In the genomic region with DNA sequence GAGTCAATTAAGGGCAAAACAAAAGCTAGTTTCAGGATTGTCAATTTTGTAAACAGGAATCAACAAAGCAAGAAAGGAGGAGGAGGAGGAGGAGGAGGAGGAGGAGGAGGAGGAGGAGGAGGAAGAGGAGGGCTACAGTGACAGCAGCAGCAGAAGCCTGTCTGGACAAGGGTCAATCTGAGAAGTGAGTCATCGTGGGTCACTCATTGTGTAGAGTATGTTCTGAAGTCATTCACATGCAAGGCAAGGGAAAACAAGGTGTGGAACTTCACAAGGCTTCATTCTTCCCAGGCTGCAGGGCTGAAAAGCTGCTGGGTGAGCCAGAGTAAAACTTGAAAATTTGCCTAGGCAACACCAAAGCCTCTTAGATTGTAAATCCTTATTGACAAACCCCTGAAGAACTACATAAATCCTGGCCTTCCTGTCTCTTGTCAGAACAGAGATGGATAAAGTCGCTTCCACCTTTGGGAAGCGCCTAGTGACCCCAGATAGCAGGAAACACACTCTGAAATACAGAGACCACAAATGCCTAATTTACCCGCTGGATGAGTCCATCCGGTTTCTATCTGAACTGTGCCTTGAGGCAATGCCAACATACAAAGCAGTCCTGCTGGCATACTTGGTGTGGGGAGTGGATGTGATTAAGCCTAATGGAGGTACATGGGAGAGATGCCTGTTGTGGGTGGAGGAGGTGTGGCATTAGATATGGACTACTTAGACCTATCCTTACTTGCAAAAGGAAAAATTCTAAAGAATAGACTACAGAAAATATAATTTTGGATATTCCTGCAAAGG, we compare ENCODE assay signal across 13 mouse cellular contexts.
DNase-seq lines count a peak whose midpoint lies in the region; ATAC-seq and TF ChIP-seq lines count a peak whose summit lies in the region.
"Had no signal": no experiment of that assay in that cellular context is flagged by ENCODE, and none has a peak within 500 bp of the region (broad histone marks: within the 10 kb centered on the region; RNA-seq: fewer than 3 reads in every experiment).

No protein-coding gene starts in this region.

- WGBS in kidney, adult 2 months, result 69% methylated on average over 5 of the region's 5 CpGs
- 59% methylated on average over 5 of the region's 5 CpGs for WGBS in kidney, embryonic 15.5 days
- 55% methylated on average over 5 of the region's 5 CpGs for WGBS in liver, postnatal 0 days (ENCODE audit: insufficient replicate concordance)
- WGBS in heart, adult 2 months, result 54% methylated on average over 5 of the region's 5 CpGs

- no peaks in the 10 kb centered on the region for H3K79me2 ChIP-seq in heart, adult 2 months (replicated peaks; ENCODE audit: control insufficient read depth, insufficient read depth, low read length)

- TF ChIP-seq EP300 in liver, postnatal 0 days (IDR thresholded peaks at IDR 0.05; ENCODE audit: low read depth), result no peak
- TF ChIP-seq EP300 in heart, adult 2 months (IDR thresholded peaks at IDR 0.05; ENCODE audit: insufficient read depth, low read depth, low read length), result no peak

- no peak for ATAC-seq in kidney, embryonic 15.5 days (replicated peaks; ENCODE audit: low FRiP score)
- ATAC-seq in liver, postnatal 0 days, result no peak

- H3K36me3 ChIP-seq in kidney, adult 2 months (ENCODE audit: control insufficient read depth, insufficient read depth, low read length), result no peaks in the 10 kb centered on the region
- no peaks in the 10 kb centered on the region for H3K36me3 ChIP-seq in kidney, embryonic 15.5 days
- H3K36me3 ChIP-seq in liver, postnatal 0 days (replicated peaks; ENCODE audit: insufficient read depth, low read length), result no peaks in the 10 kb centered on the region
- H3K36me3 ChIP-seq in heart, adult 2 months (ENCODE audit: control insufficient read depth, insufficient read depth, low read length), result no peaks in the 10 kb centered on the region
- H3K36me3 ChIP-seq: heart, embryonic 13.5 days; hindbrain, embryonic 12.5 days had no signal

- H3K4me1 ChIP-seq in kidney, adult 2 months (ENCODE audit: control insufficient read depth, insufficient read depth, low read length), result no peaks in the 10 kb centered on the region
- H3K4me1 ChIP-seq in kidney, embryonic 15.5 days, result no peaks in the 10 kb centered on the region; the same call in 1 of the 2 replicates
- H3K4me1 ChIP-seq in liver, postnatal 0 days (ENCODE audit: insufficient read depth), result no peaks in the 10 kb centered on the region
- H3K4me1 ChIP-seq in heart, adult 2 months (ENCODE audit: control insufficient read depth, insufficient read depth, low read length), result no peaks in the 10 kb centered on the region

- no peak overlapping the region for H3K4me3 ChIP-seq in kidney, adult 2 months (ENCODE audit: insufficient read depth, low read depth, low read length)
- H3K4me3 ChIP-seq in kidney, embryonic 15.5 days (replicated peaks), result no peak overlapping the region
- H3K4me3 ChIP-seq in liver, postnatal 0 days (ENCODE audit: low read depth, low read length), result no peak overlapping the region
- H3K4me3 ChIP-seq in heart, adult 2 months, result no peak overlapping the region
- H3K4me3 ChIP-seq: gastrocnemius, adult 2 months; heart, embryonic 13.5 days; hindbrain, embryonic 12.5 days had no signal

- intact Hi-C loops in heart, adult 2 months (cut with DNase I), result no loop called here

- peak; percentile 37 to 48 for DNase-seq in cerebellum, postnatal 10 days
- no peak for DNase-seq in cerebellum, adult 9-10 months
- DNase-seq in kidney, adult 2 months, result peak; percentile 18
- DNase-seq in urinary bladder, postnatal 36 days (ENCODE audit: low spot score in 2 of 2), result peak; percentile 18 to 30
- DNase-seq in urinary bladder, postnatal 4 days (ENCODE audit: low spot score in 2 of 2), result no peak
- no peak for DNase-seq in liver, postnatal 0 days
- no peak for DNase-seq in heart, adult 2 months
- DNase-seq: gastrocnemius, adult 2 months; liver; right cerebral cortex, postnatal 25 days had no signal

- no peak overlapping the region for H3K27ac ChIP-seq in kidney, adult 2 months (ENCODE audit: insufficient read depth, low read depth, low read length)
- H3K27ac ChIP-seq in kidney, embryonic 15.5 days, result no peak overlapping the region
- no peak overlapping the region for H3K27ac ChIP-seq in liver, postnatal 0 days (ENCODE audit: low read depth)
- H3K27ac ChIP-seq in heart, adult 2 months, result no peak overlapping the region
- H3K27ac ChIP-seq: gastrocnemius, adult 2 months; heart, embryonic 13.5 days; hindbrain, embryonic 12.5 days had no signal

- no peak for TF ChIP-seq POLR2A in kidney, adult 2 months (IDR thresholded peaks at IDR 0.05; ENCODE audit: low read depth, low read length)
- TF ChIP-seq POLR2A in heart, adult 2 months (IDR thresholded peaks at IDR 0.05; ENCODE audit: insufficient read depth, low read depth, low read length), result no peak

- H3K9me3 ChIP-seq in kidney, embryonic 15.5 days (replicated peaks), result no peaks in the 10 kb centered on the region
- no peaks in the 10 kb centered on the region for H3K9me3 ChIP-seq in liver, postnatal 0 days (ENCODE audit: low read length)
- H3K9me3 ChIP-seq: heart, embryonic 13.5 days; hindbrain, embryonic 12.5 days had no signal

- no peak overlapping the region for H3K9ac ChIP-seq in kidney, embryonic 15.5 days
- H3K9ac ChIP-seq in liver, postnatal 0 days (replicated peaks), result no peak overlapping the region
- H3K9ac ChIP-seq in heart, adult 2 months (ENCODE audit: low read depth, low read length), result no peak overlapping the region
- H3K9ac ChIP-seq: heart, embryonic 13.5 days; hindbrain, embryonic 12.5 days had no signal

- no peaks in the 10 kb centered on the region for H3K27me3 ChIP-seq in kidney, adult 2 months (replicated peaks; ENCODE audit: control insufficient read depth, insufficient read depth, low read length)
- no peaks in the 10 kb centered on the region for H3K27me3 ChIP-seq in kidney, embryonic 15.5 days
- H3K27me3 ChIP-seq in liver, postnatal 0 days (ENCODE audit: insufficient read depth, low read length), result no peaks in the 10 kb centered on the region
- H3K27me3 ChIP-seq in heart, adult 2 months (ENCODE audit: control insufficient read depth, insufficient read depth, low read length), result no peaks in the 10 kb centered on the region
- H3K27me3 ChIP-seq: heart, embryonic 13.5 days; hindbrain, embryonic 12.5 days had no signal

- no peak for TF ChIP-seq CTCF in kidney, adult 2 months (conservative IDR thresholded peaks at IDR 0.05; ENCODE audit: insufficient read depth, insufficient read length, low read depth, low read length)
- no peak for TF ChIP-seq CTCF in liver, postnatal 0 days (IDR thresholded peaks at IDR 0.05; ENCODE audit: low read depth)
- no peak for TF ChIP-seq CTCF in heart, adult 2 months (IDR thresholded peaks at IDR 0.05)

- no peak overlapping the region for H3K4me2 ChIP-seq in kidney, embryonic 15.5 days
- H3K4me2 ChIP-seq in liver, postnatal 0 days (ENCODE audit: low read depth, low read length), result no peak overlapping the region
- H3K4me2 ChIP-seq: heart, embryonic 13.5 days; hindbrain, embryonic 12.5 days had no signal

Comparison
In these comparisons a context has a peak if more than half of its experiments do, and no peak if none do; other contexts are left out.
1. DNase-seq: peak in cerebellum, postnatal 10 days (2 of 2), kidney, adult 2 months (single experiment) and urinary bladder, postnatal 36 days (2 of 2); none in cerebellum, adult 9-10 months (single experiment), urinary bladder, postnatal 4 days (0 of 2), liver, postnatal 0 days (single experiment) and heart, adult 2 months (0 of 2).